Mouse (Mus musculus): Measurements from ENCODE around the gene Serhl.

- peak; percentile 47 for TF ChIP-seq CTCF (IDR thresholded peaks at IDR 0.05)
- TF ChIP-seq EP300 (IDR thresholded peaks at IDR 0.05; ENCODE audit: insufficient read depth, low read depth, low read length) = no peak
Observed at GRCm38 (mm10) chr15:83046308-83046707, 43.0 kb upstream of the Serhl start.

All from heart, adult 2 months (tissue).